Mouse (Mus musculus) left cerebral cortex, adult 9 months (tissue): Measurements from ENCODE around the gene Sept11.
A peak's percentile ranks its signal among the peaks of the same experiment; 100 is the strongest.

ENCODE experiments used
- DNase-seq, 2 experiments: peaks; one replicate each; pipeline ENCODE4 v3.0.0; 2022; ENCODE audit warnings: low spot score in 2 of 2

Sept11 gene

DNA sequence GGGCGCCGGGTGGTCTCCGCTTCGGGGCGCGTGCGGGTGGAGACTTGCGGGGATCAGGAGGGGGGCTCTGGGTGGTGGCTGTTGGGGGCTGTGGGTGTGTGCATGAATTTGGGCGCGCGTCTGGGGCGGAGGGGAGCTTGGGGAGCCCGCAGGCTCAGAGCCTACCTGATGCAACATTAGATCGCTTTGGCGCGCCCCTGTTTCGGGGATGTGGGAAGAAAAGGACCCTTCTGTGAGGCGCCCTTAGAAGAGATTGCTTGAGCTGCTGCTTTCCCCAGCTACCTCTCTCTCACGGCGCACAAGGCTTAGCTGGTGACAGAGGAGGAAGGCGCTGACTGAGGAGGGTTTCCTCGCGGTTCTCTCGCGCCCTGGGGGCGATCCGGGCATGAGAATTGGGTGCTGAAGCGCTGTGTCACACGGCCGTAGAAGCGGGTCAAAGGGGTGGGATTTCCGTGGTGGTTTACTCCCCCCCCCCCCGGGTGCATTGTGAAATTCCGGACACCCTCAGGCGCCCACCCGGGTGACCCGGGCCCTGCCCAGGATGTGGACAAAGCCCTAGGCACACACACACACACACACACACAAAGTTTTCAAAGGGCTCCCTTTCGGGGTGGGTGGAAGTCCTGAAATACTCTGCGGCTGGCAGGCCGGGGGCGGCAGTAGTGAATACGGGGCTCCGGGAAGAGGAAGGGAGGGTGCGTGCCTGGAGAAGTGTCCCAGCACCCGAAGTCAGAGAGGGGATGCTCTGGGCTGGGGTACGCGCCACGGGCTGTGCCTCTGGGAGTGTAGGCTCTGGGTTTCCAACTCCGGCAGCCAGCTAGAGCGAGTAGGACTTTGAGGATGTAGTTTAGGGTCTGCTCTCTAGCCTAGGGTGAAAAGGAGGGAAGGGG lies 646 bp downstream of the Sept11 start:
- peak in 1 of 2 experiments; percentile 45 for DNase-seq

DNA sequence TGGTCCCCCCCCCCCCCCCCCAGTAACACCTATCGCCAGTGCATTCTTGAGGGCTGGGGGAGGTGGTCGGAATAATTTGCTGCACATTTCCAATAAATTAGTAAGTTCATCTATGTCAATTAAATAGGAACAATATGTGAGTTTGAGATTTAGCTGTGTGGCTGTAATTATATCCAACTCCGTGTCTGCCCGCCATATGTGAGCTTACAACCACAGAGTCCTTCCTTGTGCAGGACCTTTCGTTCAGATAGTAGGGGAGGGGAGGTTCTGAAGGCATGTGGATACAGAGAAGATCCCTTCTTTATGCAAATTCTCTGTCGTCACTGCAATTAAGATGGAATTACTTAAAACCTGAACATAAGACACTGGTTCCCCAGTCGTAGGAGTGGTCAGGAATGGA lies 2.1 kb downstream of the Sept11 start:
- no peak for DNase-seq

DNA sequence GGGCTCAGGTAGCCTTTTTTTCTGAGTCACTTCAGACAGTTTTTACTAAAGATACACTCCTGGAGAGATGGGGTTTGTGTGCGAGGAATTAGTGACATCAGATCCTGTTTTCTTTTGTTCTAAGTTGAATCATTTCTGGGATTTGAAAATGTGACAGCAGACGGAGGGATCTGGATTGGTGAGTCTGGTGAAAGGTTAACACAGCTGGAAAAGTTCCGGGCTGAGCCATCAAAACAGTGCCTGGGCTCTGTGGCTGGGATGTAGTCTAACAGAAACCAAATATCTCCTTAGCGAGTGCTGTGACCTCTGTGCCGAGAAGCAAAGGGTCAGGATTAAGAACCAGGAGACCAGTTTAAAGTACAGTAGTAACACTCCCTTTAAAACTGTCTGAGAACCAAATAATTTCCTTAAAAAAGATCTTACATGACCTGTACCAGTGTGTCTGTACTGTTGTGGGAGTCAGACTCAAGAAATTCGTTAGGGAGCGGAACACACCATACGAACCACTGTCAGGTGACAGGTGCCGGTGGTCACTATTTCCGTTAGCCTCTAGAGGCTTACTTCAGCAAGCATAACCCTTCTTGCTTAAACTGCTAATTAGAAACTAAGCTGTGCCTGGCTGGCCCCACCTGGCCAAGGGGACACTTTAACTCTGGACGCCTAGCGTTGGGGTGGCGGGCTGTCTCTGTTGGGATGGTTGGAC lies 4.1 kb downstream of the Sept11 start:
- no peak for DNase-seq

DNA sequence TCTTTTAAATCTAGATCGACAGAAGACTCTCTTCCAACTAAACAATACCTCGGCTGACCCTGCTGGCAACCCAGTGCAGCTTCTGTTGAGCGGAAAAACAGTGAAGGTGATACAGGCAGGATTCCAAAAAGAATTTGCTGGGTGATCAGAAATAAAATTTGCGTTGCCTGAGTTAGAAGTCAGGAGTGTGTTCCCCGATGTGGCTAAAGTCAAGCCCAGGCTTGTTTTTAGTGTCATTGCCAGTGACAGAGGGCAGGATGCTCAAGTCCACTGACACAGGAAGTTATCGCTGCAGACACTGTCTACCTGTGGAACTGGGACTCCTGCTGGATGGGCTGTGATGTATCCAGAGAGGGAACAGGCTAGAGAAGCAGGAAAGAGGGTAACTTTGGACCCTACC lies 5.0 kb downstream of the Sept11 start:
- no peak for DNase-seq

DNA sequence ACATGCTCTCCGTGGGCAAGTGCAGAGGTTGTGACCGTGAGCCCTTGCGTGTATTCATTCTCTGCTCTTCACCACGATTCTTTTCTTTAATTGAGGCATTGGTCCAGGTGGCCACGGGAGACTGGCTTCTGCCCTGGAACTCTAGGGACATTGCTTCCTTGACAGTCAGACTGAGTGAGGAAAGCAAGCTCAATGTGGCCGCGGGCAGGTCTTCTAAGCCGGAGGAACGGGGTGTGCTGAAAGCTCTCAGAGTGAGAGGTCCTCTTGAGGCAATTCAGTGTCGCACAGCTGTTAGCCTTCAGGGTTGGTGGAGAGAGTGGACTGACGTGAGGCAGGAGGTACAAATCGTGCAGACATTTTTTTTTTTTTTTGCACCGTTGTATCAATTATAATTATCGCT lies 5.6 kb downstream of the Sept11 start:
- DNase-seq, result no peak

DNA sequence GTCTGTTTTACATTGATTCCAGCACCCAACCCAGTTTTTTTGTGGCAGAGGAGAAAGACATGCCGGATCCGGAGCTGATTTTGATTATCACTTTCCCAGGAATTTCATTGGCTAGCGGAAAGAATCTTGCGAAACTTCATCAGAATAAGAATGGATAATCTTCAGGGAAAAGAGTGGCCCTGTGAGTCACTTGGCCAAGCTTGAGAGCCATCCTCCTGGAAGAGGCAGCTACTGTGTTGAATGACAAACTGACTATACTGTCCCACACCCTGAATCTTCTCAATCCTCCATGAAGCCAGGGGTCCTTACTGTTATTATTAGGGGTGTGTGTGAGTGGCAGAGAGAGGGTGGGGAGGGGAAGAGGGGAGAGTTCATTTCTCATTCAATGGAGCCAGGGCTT lies 7.7 kb downstream of the Sept11 start:
- no peak for DNase-seq

DNA sequence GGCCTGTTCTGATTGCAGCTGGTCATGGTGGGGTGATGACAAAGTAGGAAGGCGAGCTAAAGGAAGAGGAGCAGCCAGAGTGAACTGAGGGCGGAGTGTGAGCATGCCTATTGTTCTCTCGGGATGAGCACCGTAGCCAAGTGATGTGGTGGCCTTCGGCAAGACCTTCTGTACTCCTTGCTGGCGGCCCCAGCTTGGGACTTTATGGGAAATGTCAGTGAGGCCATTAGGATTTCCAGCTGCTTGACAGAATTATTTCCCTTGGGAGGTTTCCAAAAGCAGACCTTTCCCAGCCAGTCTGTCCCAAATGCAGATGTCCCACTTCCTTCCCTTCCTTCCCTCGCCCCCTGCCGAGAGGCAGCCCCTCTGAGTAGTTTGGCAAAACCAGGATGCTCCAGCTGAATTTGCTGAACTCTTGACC lies 8.1 kb downstream of the Sept11 start:
- DNase-seq, result no peak

DNA sequence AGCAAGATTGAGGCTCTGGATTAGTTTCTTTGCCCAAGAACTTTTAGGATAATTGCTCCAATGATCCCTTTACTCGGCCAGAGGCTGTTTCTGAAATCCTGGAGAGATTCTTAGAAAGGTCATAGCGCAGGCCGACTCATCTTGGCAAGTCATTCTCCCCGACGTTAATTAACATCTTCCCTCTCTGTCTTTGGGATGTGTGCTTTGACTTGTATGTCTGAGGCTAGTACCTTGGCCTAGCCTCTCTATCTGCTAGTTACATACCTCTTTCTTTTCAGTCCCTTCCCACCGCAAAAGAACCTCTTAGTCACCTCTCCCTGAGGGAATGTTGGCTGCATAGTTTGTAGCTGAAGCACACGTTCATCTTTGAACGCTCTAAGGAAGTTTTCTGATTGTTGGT lies 10.4 kb downstream of the Sept11 start:
- no peak for DNase-seq

DNA sequence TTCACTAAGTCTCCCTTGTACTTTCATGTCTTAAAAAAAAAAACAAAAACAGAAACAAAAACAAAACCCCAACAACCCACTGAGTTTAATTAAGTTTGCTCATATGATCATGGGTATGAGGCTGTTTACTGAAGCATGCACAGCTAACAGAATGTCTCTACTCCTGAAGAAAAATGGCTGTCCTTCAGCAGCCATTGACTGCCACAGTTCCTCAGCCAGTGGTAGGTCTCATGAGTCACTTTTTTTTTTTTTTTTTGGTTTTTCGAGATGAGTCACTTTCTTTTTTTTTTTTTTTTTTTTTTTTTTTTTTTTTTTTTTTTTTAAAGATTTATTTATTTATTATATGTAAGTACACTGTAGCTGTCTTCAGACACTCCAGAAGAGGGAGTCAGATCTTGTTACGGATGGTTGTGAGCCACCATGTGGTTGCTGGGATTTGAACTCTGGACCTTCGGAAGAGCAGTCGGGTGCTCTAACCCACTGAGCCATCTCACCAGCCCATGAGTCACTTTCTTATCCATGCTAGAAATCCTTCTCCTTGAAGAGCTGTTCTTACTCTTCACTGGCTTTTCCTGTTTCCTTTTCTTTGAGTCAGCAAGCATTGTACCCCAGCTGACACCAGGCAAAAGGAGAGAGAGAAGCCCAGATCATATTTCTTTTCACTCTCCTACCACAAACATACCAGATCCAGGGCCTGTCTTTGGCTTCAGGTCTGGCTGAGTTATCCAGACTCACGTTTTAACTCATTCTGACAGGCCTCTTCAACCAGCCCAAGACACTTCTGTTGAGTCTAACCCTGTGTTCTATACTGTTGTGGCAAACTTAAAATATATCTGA lies 12.0 kb downstream of the Sept11 start:
- no peak for DNase-seq

DNA sequence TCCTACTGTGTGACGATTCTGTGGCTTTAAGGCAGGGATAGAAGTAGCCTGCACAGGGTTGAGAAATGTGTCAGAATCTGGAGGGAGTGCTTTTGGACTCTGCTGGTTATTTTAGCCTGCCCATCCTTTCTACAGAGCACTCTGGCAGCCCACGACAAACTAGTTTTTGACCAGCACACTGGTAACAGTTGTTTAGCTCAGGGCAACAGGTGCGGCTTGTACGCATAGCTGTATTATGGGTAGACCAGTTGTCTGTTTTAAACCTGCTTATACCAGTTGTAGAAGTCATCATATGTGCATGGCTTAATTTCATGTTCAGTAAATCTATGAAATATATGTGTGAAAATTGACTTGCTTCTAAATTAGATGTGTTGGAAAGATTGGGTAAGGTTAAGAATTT lies 12.8 kb downstream of the Sept11 start:
- DNase-seq, result no peak

DNA sequence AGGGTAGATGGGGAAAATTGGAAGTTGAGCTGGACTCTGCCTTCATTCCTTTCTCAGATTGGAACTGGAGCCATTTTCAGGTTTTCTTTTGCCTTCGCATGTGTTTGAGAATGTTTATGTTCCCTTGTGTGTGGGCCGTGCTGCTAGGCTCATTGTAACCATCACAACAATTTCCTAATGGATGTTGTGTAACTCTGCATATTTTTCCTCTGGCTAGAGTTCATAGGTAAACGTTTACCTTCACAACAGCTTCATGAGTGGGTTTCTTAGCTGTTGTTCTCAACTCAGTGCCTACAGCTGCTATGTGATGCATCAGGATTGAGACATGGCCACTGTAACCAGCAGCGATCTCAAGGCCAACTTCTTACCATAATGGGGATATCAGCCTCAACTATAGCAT lies 15.5 kb downstream of the Sept11 start:
- DNase-seq, result no peak

DNA sequence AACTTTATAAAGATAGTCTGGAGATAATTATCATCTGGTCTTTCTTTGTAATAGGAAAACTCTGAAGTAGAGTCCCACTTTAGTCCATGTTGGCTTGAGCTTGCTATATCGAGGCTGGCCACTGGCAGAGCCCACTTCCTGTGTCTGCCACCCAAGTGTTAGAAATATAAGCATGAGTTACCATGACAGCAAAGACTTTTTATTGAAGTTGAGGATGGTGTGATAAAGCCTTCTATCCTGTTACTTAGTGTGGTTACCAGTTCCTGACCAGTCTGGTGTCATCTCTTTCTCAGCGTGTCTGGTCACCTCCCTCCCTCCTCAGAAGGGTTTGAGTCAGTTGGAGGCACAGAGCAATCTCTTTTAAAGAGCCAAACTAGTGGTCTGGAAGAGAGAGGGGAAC lies 16.3 kb downstream of the Sept11 start:
- DNase-seq, result no peak

DNA sequence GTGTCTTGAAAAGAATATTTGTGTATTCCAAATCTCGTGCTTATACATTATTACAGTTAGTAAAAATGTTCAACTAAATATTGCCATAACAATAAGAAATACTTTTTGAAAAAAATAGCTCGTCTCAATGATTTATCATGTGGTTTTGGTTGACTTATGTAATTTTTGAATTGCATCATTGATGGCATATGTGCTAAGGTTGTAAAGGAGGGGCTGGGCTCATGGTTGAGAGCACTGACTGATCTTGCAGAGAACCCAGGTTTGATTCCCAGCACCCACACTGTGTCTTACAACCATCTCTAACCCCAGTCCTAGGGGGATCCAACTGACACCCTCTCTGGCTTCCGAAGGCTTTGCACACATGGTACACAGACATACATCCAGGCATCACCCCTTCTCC lies 19.1 kb downstream of the Sept11 start:
- no peak for DNase-seq

DNA sequence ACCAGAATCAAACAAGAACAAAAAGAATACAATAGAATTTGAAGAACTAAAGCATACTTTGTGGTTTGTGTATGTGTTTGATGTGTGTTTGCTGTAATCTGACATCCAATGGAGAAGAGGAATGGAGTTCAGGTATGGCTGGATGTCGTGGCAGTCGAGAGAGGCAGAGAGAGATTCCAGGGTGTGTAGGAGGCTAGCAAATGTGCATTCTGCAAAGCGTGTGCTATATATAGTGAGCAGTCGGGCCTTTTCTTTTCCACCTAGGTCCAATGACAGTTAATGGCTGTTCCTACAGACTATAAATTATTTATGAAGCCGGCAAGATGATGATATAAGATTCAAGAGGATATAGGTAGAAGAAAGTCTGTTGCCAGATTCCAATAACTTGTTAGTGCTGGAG lies 20.3 kb downstream of the Sept11 start:
- DNase-seq, result no peak

DNA sequence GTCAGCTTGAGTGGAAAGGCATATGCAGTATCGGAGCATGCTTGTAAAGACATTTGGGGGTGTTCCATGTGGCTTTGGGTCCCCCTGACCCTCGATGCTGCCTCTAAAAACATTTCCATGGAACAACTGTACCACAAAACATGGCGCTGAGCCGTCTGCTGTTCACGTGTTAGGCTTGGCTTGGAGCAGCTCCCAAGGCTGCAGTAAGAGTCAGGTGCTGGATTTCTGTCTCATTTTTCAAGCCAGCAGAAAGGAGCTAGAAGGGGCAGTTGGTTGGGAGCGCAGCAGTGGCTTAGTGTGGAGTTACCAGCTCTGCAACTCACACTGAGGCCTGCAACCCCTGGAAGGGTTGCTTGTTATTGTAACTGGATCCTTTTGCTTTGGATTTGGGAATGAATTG lies 21.3 kb downstream of the Sept11 start:
- no peak for DNase-seq

DNA sequence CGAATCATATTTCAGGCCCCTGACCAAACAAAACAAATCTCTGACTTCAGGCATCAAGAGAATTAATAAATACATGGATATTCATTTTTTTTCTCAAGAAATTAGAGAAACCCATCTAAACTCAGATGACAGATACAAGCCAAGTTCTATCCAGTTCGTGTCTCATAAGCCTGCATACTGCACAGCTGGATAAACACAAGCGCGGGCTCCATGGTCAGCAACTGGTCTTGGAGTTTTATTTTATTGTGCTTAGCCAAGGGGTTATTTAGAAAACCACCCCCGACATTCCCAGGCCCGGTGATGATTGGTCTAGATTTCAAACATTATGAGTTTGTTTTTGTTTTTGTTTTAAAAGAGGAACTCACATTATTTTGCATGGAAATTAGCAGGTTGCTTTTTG lies 21.8 kb downstream of the Sept11 start:
- no peak for DNase-seq

DNA sequence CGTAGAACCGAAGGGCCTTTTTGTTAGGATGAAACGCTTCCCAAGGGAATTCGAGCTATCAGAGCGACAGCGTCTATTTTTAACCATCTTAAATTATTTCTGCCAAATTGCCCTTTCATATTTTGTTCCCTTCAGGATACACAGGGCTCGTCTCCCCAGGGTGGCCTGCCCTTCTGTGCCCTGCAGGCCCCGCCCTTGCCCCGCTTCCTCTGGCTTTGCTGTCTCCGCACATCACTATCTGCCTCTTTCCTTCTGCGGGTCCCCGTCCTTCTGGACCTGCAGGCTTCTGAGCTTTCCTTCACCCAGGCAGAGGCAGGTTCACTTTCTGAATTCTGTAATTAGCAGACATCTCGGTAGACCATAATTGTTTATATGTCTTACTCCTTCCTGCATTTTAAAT lies 22.6 kb downstream of the Sept11 start:
- DNase-seq, result no peak

DNA sequence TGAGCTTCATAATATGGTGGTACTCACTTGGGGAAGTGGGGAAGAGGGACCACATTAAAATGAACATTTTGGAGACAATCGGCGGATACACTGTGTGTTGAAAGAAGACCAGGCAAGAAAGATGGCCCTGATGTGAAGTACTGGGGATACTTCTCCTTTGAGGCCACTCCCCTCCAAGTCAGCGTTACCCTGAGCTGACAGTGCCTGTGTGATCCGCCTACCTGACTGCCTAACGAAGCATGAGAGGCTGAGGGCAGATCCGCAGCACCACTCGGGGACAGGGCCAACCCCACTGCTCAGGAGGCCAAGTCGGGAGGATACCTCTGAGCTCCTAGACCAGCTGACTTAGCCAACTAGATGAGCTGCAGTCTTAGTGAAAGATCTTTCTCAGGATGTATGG lies 24.4 kb downstream of the Sept11 start:
- no peak for DNase-seq

DNA sequence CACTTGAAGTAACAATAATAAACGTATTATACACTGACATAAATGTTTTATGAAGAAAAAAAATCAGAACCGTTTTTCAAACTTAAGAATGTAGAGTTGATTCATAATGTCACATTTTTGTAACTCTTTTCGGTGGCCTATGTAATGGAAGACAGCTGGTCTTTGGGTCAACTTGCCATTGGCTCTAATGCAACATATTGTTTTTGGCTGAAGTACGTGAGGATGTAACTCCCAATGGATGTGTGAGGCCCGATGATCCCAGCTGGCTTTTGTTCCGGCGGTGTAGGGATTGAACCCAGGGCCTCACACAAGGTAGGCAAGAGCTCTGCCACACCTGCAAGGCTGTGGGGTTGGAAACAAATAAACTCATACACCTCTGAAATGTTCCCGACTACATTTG lies 28.4 kb downstream of the Sept11 start:
- no peak for DNase-seq

DNA sequence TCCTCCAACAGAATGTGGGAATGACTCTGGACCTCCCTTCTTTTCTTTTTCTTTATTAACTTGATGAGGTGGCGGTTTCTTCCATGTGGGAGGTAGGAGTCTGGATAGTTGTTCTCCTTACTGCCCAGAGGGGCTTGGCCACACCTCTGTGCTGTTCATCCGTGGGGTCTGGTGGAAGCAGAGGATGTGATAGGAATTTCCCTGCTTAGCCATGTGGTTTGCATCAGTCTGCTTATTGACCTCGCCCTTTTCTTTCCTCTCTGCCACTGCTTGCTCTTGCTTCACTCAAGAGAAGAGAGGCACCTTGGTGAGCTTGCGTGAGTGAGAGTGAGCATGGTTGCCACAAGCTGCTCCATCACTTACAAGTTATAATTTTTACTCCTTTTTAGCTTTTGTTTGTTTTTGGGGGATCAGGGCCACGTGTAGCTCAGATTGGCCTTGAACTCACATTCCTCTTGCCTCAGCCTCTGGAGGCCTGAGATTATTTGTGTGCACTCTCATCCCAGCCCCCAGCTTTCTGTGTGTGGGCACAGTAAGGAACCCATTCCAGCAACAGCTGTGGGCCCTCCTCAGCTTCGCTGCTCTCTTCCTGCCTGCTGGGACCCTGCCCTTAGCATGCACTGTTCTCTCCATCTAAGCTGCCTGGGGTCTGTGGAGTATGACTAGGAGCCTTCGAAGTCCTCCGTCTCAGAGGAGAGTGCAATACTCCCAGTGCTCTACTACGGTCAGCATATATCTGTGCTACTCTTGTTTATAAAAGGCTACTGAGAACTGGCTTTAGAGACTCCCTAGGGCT lies 31.0 kb downstream of the Sept11 start:
- no peak for DNase-seq

DNA sequence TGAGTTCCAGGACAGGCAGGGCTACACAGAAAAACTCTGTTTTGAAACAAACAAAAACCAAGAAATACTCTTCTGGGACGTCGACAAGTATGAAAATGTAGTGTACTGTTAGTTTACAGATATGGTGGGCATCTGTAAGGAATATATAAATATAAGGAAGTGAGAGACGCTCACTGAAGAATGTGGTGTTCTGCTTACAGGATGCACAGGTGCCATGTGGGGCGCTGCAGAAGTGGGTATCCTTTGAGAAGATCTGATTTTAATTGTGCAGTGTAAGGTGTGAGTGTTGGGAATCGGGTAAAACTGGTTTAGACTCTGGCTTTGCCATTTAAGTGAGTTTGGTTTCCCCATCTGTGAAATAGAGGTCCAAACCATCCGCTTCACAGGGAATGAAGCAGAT lies 32.1 kb downstream of the Sept11 start:
- DNase-seq, result no peak
